Mouse (Mus musculus): ENCODE measurements around the gene Ctnnd2. TPM values are rescaled to one million over a fixed set of nuclear protein-coding genes. Genes with fewer than 3 reads are reported as not detected.
"Not testable (repeated sequence)": the region's sequence is repeated elsewhere in the genome, so short reads cannot be mapped to it uniquely, and the experiment has no call there.

Gene Ctnnd2
- total RNA-seq (2015) (0.51 and 1.1 TPM in 2 replicates), total RNA-seq (2017) (0.26 and 4.1 TPM in 2 replicates)

DNA sequence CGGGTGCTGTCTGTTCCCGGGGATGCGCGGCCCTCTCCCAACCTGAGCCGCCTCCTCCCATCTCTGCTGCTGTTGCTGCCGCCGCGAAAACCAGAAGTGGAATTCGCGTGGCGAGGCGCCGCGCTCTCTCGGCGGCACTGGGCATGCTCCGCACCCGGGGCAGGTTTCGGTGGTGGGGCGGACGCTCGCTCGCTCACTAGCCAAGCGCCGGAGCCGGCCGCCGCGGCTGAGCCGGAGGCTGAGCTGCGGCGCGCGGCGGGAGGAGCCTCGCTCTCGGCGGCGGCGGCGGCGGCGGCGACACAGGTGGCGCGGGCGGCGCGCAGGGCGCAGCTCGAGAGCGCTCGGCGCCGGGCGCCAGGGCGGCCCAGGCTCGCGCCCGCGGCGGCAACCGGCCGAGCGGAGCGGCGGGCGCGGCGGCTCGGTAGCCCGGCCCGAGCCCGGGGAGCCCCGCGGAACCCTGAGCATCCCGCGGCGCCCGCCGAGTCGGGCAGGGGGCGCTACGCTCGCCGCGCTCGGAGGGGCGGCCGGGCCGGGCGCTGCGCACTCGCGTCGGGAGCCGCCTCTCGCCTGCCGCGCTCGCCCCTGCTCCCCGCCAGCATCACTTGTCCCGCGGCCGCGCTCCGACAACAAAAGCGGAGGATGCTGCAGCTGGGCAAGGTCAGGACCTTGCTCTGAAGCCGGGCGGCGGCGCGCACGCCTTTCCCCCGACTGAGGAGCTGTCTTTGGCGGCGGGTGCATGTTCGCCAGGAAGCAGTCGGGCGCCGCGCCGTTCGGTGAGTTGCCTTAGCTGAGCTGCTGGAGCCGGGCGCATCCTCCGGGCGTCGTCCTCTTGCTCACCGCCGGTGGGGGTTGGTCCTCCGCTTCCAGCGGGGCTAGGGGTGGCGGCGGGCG lies at the start of gene Ctnnd2:
Gene Ctnnd2, plus strand, starts transcription at position 203 of the 891 bp plus-strand sequence.
- no peak for ATAC-seq (ENCODE audit: poor library complexity, severe bottlenecking)

DNA sequence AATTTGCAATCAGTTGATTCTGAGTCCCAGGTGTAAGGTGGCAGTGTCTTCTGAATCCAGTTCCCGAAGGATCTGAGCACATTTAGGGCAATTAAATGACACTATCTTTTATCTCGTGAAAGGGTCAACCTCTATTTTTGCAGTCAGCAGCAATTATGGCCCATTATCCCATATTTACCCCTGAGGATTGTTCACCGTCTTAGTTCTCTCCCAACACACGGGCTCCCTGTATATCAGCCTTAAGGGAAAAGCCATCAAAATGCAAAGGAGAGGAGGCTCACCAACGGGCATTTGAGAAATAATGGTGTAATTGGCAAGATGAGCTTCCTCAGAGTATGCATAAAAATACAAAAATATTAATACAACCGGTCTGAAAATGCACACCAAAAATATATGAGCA lies 41.7 kb upstream of the Ctnnd2 start:
- no peak for ATAC-seq (ENCODE audit: poor library complexity, severe bottlenecking)

DNA sequence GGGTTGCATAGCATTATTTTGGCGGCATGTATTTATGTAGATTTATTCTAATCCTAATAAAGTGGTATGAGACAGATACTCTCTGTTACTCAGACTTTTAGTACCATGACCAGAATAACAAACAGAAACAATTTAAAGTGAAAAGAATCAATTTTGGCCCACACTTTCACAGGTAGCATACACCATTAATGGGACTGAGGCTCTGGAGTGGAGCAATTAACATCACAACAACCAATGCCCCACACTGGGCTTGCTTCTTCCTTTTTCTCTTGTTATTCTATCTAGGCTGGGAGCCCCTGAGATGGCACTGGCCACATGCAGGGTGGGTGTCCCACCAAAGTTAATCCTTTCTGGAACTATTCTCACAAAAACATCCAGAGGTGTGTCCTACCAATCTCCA lies 32.8 kb upstream of the Ctnnd2 start:
- not testable (repeated sequence) for ATAC-seq (ENCODE audit: poor library complexity, severe bottlenecking)

DNA sequence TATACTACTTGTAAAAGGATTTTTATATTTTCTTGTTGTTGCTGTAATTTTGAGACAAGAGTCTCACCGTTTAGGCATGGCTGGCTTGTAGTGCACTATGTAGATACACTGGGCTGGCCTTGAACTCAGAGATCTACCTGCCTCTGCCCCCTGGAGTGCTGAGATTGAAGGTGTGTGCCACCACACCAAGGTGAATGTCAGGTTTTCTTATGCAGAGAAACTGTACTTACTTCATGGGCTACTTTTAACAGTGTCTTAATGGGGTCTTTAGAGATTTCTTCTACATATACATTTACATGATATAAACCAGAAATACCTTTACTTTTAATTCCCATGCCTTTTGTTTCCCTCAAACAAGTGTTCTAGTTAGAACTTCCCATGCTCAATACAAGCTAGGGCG lies 27.0 kb upstream of the Ctnnd2 start:
- no peak for ATAC-seq (ENCODE audit: poor library complexity, severe bottlenecking)

DNA sequence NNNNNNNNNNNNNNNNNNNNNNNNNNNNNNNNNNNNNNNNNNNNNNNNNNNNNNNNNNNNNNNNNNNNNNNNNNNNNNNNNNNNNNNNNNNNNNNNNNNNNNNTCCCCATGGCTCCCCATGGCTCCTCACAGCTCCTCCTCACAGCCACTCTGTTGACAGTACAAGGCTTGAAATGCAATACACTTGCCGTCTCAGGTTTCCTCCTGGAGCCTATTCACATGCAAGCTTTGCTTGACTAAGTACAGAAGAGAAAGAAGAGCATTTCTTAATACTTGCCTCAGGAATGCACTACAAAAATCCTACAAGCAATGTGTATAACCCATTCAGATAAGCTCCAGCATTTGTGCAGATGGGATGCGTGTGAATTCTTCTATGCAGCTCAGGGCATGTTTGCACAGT lies 20.2 kb upstream of the Ctnnd2 start:
- ATAC-seq (ENCODE audit: poor library complexity, severe bottlenecking) = no peak

DNA sequence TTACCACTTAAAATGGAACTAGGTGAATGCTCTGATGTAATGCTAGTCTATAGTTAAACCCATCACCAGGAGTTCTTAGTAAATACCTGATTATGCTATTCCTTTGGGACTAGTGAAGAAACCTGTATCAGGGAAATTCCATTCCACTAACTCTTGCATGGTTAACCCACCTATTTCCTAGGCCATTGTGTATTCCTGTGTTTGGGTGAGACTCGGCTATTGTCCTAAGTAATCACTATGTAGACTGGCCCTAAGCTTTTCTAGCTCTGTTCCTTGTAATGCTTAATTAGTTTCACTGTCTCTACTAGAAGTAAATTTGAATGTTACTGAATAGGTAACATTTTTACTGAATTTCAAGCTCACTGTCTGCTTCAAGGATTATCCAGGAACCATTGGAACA lies 14.4 kb upstream of the Ctnnd2 start:
- no peak for ATAC-seq (ENCODE audit: poor library complexity, severe bottlenecking)

DNA sequence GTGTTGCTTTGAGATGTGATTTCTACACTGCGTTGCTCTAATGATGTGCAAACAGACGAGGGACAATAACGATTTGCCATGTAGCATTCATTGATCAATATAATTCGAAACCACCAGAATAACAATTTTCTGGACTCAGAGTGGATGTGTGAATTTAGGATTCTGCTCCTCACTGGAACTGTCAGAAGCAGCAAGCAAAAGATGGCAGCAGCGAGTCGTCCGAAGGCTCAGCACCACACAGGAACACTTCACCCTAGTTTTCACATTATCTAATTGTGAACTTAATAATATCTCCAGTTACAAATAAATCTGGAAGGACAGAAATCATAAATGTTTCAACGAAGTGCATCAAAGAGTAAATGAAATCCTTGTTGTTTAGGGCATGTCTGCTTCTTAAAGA lies 2.4 kb upstream of the Ctnnd2 start:
- ATAC-seq (ENCODE audit: poor library complexity, severe bottlenecking) = no peak

DNA sequence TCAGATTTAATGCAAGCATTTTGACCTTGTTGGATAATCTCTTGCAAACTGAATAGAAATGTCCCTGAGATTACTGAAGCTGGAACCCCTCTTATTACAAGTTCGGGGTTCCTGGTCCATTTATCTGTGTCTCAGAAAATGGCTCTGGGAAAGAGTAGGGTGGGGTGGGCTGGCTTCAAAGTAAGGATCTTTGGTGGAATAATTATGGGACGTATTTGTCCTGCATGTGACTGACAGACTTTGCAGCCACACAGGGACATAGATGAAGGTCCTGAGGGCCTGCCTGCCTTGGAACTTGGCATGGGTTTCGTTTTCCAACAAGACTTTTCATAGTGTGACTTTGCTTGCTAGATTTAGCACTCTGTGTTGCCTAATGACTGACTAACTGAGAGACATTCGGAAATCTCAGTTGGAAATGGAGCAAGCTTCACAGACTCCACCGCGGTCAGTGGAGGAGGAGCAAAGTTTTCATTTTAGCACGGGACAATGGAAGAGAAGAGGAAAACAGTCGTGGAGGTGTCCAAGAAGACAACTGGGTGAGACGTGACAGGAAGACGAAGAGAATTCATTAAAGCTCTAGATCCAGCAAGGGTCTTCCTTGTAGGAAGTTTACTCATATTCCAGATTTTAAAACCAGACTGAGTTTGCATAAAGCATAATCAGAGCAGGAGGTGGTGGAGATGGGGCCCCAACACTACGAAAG lies 749 bp upstream of the Ctnnd2 start:
- ATAC-seq (ENCODE audit: poor library complexity, severe bottlenecking) = no peak

DNA sequence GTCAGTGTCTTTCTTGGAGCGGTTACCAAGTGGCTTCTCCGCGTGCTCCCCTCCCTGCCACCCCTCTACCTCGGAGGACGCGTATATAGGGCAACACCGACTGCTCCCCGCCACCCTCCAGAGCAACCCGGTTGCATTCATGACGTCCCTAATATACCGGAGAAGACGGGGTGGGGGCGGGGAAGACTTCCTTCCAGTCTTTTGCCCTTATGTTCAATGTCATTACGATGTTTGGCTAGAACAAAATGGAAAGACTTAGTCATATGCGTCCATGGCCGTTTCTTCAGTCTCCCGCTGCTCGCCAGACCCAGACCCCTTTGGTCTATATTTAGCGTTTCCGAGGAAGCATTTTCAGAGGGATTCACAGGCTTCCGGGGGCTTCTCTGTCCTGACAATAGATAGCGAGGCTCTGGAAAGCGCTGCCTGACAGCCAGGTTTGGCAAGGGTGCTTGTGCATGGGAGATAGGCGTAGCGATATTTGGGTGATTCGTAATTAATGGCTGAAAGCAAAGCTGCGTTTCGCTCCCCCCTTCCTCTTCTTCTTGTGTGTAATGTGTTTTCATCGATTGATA lies 1.1 kb downstream of the Ctnnd2 start:
- no peak for ATAC-seq (ENCODE audit: poor library complexity, severe bottlenecking)

DNA sequence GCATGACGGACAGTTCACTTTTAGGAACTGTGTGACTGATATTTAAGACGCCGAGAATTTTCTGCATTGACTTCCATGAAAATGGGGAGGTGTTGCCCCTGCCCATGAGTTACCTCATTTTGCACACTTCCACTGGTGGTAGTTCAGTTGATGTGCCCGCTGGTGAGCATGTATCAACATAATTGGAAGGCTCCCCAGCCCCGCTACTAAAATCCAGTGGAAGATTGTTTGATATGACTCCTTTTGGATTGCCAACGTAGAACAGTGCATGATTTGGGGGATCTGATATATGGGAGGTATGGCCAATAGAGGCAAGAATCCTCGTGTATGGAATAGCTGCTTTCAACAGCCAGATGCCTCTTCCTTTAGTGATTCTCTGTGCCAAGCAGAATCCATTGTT lies 1.9 kb downstream of the Ctnnd2 start:
- no peak for ATAC-seq (ENCODE audit: poor library complexity, severe bottlenecking)

DNA sequence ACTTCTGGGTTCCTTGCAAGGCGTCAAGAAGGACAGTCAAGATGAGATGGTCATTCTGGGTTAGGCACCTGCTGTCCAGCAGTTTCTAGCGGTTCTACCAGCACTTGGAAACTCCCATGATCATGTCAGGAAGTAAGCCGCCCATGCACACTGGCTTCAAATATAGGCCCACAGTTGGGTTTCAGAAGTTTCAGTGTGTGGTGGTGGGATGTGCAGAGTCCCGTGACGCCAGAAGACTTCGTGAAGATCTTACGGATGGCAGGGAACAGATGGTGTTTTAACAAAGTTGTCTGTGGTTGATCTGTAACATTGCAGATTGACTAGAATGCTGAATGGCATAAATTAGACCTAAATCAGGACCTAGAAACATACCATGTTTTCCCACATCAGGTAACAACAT lies 11.6 kb downstream of the Ctnnd2 start:
- no peak for ATAC-seq (ENCODE audit: poor library complexity, severe bottlenecking)

DNA sequence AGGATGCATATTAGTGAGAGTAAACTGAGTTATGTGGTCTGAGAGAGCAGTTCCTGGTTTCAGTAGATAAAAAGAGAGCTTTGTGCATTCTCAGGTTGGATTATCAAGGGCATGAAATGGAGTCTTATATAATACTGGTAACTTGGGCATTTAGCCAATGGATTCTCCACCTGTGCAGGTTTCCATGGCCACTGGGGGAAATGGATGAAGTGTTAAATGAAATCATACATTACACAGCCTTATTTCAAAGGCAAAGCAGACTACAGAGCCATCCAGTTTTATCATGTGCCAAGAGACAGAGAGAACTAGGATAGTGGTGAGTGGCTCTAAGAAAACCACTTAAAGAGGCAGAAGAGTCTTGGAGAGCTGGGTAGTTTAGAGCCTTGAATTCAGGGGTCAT lies 18.5 kb downstream of the Ctnnd2 start:
- ATAC-seq (ENCODE audit: poor library complexity, severe bottlenecking) = no peak

DNA sequence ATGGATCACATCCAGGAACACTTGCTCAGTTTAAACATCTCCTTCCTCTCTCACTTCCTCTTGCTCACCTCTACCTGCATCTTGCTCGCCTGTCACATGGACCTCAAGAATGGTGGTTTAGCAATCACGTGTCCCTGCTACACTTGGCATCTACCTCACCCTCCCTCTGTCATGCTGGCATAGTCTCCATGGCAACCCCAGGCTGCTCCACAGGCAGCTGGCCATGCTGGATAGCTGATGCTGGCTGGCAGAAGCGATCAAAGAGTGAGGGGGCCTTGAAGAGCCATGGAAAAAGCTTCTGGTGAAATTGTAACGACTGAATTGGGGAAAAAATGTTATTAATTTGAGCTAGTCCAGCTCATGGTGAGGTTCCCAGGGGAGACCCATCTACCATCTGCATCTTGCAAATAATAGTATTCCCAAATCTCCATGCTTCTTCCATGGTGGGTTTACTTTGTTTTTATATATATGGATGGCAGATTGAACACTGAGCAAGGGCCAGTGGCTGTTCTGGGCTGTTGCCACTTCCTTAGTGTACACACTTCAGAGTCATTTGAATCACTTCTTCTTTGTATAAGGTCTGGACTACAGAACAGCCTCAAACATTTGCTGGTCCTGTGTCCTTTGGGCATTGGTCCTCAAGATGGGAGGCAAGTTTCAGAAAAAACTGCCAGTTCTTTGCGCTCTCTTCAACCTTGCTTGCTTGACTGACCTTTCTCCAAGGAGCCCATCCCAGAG lies 19.7 kb downstream of the Ctnnd2 start:
- ATAC-seq (ENCODE audit: poor library complexity, severe bottlenecking) = no peak

DNA sequence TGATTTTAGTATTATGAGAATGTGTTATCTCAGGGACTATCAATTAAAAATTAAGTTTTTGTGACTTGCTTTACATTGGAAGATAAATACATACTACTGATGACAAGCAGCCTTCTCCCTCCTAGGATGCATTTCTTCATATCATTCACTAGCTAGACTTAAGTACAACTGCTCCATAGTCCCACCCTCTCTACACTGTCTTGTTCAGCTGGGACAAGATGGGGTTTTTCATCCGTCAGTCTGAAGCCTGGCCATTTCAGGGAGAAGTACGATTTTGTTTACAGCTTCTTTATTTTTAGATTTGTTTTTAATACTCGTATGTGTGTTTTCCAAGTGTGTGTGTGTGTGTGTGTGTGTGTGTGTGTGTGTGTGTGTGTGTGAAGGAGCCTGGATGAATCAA lies 26.0 kb downstream of the Ctnnd2 start:
- ATAC-seq (ENCODE audit: poor library complexity, severe bottlenecking) = no peak

DNA sequence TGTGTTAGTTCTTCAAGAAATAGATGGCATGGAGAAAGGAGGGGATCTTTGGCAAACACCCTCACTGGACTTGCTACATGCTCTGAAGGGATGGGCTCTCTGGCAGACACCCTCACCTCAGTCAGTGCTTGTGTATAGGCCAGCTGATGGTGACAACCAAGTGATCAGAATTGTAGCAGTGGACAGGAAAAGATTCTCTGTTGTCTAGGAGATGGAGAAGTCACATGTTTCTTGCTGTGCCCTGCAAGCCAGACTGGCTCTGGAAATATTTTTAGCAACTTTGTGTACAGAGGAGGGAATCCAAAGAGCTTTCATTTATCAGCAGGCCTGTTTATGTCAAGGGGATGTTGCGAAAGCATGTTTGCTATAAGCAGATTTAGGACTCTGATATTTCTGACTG lies 27.4 kb downstream of the Ctnnd2 start:
- no peak for ATAC-seq (ENCODE audit: poor library complexity, severe bottlenecking)

DNA sequence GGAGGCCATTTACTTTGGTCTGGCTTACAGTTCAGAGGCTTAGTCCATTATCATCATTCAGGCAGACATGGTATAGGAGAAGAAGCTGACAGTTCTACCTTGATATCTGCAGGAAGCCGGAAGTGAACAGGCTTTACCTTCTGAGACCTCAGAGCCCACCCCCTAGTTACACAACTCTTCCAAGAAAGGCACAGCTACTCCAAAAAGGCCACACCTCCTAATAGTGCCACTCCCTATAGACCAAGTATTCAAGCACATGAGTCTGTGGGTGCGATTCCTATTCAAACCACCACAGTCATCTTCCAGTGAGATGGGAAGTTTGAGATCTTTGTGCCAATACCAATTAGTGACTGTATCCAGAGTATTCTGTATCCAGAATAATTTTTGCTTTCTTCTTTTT lies 28.8 kb downstream of the Ctnnd2 start:
- ATAC-seq (ENCODE audit: poor library complexity, severe bottlenecking) = no peak

DNA sequence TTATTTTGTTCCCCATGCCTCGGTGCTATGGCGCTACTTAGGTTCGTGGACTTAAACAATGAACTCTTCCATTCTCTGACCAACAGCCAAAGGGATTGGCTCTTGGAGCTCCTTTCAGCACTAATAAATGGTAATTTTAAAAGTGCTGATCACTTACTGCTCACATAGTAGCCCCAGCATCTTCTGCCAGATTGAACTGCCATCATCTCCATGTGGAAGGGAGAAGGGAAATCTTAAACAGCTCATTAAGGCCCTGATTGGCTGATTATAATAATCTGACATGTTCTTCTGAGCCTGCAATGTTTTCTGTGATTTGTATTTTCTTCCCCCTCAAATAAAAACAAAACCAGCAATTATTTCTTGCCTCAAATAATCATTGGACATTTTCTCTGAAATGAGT lies 29.2 kb downstream of the Ctnnd2 start:
- no peak for ATAC-seq (ENCODE audit: poor library complexity, severe bottlenecking)

DNA sequence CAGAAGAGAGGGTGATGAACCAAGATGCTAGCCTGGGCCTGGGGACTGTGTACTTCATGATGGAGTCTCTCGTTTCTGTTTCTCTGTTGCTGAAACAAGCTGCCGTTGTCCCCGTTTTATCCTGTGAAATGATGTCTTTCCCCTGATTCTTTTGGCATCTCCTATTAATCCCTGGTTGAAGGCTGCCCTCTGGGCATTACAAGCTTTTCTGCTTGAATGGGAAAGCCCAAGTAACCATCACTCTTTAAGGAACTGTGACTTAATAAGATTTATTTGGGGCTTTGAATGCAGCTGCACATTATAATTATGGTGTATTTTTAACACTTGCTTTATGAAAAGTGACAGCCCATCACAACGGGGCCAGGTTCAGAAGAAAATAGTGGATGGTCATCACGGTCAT lies 40.4 kb downstream of the Ctnnd2 start:
- no peak for ATAC-seq (ENCODE audit: poor library complexity, severe bottlenecking)

DNA sequence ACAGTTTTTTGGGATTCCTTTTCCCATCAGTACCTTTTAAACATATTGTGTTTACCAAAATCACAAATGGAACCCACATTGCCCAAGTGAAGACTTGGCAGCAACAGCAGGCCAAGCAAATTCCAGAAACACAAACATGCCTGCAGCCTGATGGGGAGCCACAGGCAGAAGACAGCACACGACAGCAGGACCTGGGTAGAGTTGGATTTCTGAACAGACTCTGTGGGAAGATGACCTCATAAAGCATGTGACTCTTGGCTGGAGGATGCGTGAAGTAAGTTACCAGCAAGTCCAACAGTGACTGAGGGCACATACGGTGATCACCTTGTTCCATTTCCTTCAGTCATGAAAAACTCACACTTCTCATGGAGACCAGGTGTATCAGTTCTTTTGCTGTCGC lies 43.5 kb downstream of the Ctnnd2 start:
- no peak for ATAC-seq (ENCODE audit: poor library complexity, severe bottlenecking)

DNA sequence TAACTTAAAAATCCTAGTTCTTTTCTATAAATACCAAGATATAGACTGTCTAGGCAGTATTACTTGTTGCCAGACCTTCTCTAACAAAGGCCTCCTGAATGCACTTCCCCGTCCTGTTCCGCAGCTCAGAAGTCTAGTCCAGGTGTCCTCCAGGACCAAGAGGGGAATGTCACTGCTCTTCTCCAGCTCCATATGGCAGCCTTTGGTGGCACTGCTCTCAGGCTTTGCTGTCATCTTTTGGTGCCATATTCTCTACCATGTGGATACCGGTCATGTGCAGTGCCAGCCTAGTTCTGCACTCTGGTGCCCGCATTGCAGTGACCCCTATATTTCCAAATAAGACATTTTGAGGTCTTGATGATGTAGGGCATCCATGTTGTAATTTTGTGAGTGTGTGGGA lies 56.7 kb downstream of the Ctnnd2 start:
- ATAC-seq (ENCODE audit: poor library complexity, severe bottlenecking) = no peak

Data from megakaryocyte, adult 5-6 weeks (primary cell).